Mouse (Mus musculus) cerebellum, postnatal 36 days (tissue): ENCODE data around the gene Adgrd1.
"Not testable (repeated sequence)": the region's sequence is repeated elsewhere in the genome, so short reads cannot be mapped to it uniquely, and the experiment has no call there.

ENCODE experiments used
- DNase-seq, 2 experiments: peaks; one replicate each; pipeline ENCODE4 v3.0.0; 2021 to 2022; ENCODE audit warnings: mixed read lengths in 2 of 2

Adgrd1 gene

DNA sequence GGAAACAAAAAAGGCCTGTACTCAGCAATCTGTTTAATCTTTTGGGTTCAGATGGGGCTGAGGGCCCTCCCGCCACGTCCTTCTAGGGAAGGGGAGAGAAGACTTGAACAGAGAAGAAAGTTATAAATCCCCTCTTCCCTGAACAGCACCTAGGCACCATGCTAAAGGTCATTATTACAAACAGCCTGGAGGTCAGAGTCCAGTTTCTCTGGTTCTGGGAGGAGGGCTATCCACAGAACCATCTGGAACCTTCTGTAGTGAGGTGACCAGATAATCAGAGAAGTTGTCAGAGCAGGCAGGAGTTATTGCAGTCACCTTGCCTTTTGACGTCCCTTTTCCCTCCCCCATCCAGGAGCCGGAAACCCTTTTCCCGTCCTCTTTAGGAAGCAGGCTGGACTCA lies 2.3 kb upstream of the Adgrd1 start:
- no peak for DNase-seq

- DNase-seq = no peak
Measured at GRCm38 (mm10) chr5:129104043-129104442, 7.5 kb downstream of the Adgrd1 start.

- DNase-seq = no peak
Measured at GRCm38 (mm10) chr5:129111729-129112128, 15.2 kb downstream of the Adgrd1 start.

DNA sequence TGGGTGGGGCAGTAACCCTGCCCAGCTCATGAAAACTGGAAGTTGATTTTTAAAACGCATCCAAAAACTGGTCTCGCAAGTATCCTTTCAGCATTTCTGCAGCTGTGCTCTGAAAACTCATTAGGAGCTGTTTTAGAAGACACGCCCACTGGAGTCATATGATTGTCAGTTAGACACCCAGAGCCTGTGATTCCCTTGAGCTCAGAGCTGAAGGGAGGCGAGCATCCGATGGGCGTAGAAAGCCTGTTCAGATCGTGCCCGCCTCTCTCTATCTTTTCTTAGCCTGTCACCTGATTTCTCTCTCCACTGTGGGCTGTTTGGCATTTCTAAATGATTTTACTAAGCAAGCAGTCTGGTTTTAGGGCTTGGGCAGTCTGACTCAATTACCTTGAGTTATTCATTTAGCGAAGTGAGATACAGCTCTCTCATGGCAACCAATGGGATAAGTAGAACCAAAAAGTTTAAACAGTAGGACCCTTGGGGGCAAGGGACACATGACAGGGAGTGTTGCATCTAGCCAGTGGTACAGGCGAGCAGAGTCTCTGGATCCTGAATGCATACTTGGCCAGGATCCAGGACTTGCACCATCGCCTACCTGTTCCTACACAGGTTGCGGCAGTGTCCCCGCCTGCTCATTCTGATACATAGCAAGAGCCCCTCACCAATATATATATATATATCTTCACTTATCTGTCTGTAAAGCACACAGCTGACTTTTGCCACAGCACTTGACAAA lies 17.4 kb downstream of the Adgrd1 start:
- no peak for DNase-seq

DNA sequence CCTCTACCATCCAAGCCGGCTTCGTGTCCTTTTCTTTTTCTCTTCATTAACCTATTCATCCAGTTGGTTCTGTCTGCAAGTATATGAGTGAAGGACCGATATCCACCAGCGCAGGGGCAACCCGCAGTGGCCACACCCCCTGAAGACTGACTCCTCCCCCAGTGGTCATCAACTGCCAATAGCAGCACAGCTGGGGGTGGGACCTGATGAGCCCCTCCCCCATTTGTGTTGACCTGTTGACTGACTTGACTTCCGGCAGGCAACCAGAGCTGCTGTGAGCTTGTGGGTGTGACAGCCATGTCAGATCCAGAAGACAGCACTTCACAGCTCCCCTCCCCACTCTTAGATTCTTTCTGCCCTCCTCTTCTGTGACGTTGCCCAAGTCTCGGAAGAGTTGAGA lies 19.7 kb downstream of the Adgrd1 start:
- DNase-seq = no peak

DNA sequence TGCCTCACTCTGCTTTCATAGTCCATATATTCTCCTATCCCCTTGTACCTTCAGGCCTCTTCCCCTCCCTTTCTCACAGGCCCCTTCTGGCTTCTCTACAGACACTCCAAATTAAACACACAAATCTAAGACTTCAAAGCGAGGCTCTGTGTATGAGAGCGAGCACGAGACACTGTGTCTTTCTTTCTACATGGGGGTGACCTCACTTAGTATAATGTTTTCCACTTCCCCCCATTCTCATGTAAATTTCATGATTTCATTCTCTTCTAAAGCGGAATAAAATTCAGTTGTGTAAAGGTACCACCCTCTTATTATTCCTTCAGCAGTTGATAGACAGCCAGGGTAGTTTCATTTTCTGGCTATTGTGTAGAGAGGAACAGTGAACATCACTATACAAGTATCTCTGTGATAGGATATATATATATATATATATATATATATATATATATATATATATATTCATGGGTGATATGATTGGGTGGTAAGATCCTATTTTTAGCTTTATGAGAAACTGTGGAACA lies 21.1 kb downstream of the Adgrd1 start:
- no peak for DNase-seq

GRCm38 (mm10) chr5:129118523-129118922 lies 22.0 kb downstream of the Adgrd1 start:
- no peak for DNase-seq

GRCm38 (mm10) chr5:129119146-129119545 lies 22.6 kb downstream of the Adgrd1 start:
- no peak for DNase-seq

DNA sequence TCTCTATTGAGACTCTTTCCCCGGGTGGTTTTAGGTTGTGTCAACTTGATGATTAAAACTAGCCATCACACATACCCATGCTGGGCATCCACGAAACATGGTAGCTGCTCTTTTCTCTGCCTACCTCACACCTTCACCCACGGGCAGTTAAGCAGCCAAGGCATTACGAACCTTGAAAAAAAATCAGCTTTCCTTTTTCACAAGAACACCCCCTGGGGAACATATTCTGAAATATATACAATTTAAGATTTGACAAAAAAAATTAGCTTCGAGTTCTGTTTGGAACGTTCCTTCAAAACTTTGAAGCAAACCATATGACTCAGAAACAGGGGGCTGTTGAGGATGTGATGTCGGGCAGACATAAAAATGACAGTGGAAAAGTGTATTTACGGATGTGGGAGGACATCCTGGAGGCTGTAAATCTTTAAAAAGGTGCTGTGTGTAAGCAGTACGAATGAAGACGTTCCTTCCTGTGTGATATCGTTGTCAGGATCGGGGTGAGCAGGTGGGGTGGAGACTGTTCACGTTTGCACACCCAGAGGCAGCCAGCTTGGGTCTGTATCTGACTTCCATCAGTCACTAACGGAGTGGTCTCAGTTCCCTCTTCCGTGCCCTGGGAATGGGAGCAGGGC lies 25.2 kb downstream of the Adgrd1 start:
- DNase-seq = no peak

GRCm38 (mm10) chr5:129122491-129122890 lies 25.9 kb downstream of the Adgrd1 start:
- DNase-seq = no peak

GRCm38 (mm10) chr5:129124070-129124828 lies 27.7 kb downstream of the Adgrd1 start:
- no peak for DNase-seq

DNA sequence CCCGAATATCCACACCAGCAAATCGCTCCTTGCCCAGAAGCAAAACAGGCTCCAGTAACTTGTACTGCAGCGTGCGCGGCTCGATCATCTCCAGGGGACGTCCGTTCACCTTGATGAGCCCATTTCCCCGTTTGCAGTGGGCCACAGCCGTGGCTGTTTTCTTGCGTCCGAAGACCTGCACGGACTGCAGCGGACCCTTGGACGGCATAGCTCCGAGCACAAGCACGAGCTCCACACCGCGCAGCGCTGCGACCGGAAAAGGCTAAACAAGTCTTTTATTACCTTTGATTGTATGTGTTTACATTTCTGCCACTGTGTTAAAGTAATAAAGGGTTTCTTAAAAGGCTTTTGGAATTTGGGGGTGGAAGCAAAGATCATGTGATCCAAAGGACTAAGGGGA lies 31.8 kb downstream of the Adgrd1 start:
- not testable (repeated sequence) for DNase-seq

GRCm38 (mm10) chr5:129130301-129130700 lies 33.8 kb downstream of the Adgrd1 start:
- DNase-seq = no peak

- no peak for DNase-seq
Measured at GRCm38 (mm10) chr5:129137405-129137804, 40.9 kb downstream of the Adgrd1 start.

DNA sequence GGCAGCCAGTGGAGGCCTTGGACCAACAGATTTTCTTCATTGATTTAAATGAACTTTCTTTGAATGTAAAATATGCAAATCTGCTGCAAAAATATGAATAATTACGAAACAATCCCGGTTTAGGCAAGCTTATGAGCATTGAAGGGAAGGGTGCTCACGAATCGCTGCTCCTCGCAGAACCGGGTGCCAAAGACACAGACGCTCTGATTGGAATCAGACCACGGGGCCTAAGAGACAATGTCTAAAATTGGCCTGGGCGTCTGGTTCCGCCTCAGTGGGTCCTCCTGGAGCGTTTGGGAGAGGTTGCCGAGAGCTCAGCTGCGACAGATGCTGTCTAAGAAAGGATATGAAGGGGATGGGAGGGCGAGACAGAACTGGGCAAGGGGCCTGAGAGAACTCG lies 42.0 kb downstream of the Adgrd1 start:
- peak in 1 of 2 experiments; percentile 6 for DNase-seq

GRCm38 (mm10) chr5:129142801-129143200 lies 46.3 kb downstream of the Adgrd1 start:
- DNase-seq = no peak

DNA sequence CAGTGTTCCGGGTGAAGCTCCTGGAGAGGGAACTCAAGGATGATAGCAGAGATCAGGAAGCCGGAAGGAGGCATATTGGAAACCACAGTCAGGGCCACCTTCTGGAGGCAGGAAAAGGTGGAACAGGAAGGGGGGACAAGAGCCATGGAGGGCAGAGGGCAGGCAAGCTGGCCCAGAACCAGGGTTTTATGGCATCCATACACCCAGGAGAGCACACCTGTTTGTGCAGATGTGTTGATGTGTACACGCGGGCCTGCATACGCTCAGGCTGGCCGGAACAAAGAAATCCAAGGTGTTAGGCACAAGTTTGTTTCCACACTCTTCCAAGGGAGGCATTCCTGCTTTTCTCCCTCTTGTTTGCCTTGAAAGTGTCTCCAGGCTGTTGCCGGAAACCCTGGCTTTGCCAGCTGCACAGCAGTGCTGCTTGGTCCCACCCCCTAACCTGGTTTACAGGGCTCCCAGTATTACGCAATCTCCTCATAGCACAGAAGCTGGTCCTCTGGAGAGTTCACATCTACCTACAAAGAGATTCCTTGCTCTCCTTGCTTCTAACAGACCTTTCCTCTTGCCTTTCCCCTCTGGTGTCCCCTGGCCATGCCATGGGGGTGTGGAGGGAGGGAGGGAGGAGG lies 48.9 kb downstream of the Adgrd1 start:
- no peak for DNase-seq

- no peak for DNase-seq
Measured at GRCm38 (mm10) chr5:129146892-129147509, 50.5 kb downstream of the Adgrd1 start.

DNA sequence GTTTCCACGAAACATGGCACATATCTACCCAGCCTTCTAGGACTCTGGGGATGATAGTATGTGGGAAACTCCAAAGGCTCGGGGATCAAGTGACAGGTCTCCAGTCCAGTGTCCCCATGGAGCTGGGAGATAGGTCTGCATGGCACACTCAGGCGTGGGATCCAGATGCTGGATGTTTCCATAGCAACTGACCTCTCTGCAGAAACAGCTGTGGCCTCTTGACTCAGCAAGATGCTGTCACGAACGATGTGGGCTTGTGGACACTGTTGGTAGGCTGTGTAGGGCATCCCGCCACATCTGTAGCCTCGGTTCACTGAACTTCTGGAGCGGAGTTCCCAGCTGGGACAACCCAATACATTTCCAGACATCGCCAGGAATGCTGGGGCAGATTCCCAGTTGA lies 51.9 kb downstream of the Adgrd1 start:
- no peak for DNase-seq

DNA sequence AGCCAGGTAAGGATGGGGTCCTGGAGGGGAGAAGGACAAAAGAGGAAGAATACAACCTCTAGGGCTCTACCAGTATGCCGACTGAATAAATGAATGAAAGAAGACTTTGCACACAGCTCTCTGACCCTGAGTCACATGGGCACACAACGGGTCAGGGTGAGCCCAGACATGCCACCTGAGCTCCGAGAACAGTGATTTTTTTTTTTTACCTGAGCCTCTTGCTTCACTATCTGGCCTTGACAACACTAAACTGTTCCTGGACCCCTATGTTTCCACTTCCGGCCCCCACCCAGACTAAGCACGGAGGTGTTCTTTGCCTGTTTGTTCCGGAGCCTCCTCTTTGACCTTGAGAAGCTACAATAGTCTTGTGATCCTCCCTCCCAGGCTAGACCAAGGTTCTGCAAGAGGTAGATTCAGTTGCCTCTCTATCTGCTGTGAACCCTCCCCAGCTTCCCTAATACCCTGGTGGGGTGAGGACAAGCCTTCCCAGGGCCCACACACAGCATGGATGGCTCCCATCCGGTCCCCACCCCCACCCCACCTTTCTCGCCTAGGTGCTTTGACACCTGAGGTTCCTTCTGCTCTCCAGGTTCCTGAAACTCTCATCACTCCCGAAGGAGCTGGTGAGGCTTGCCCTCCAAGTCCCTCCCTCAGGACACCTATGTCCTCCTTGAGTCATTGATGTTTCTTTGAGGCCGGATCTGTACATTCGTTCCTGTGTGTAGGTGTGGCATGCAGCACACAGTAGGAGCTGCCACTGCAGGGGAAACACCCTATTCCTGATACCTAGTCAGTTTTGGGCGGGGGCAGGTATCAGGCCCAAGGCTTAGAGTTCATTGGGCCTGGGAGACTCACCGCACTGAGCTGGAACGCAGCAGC lies 58.7 kb downstream of the Adgrd1 start:
- no peak for DNase-seq

- no peak for DNase-seq
Measured at GRCm38 (mm10) chr5:129155902-129156311, 59.4 kb downstream of the Adgrd1 start.
